Mouse (Mus musculus): ENCODE measurements around the gene Vmn2r38.
"Not testable (repeated sequence)": the region's sequence is repeated elsewhere in the genome, so short reads cannot be mapped to it uniquely, and the experiment has no call there.

Vmn2r38 gene

GRCm38 (mm10) chr7:9097781-9098180 lies at the start of gene Vmn2r38:
Gene Vmn2r38, minus strand, starts transcription at chr7:9097881.
- DNase-seq (ENCODE audit: extremely low spot score, low read depth, low spot score) = not testable (repeated sequence)

GRCm38 (mm10) chr7:9065353-9065752 lies 32.3 kb downstream of the Vmn2r38 start:
- not testable (repeated sequence) for DNase-seq (ENCODE audit: extremely low spot score, low read depth, low spot score)

DNA sequence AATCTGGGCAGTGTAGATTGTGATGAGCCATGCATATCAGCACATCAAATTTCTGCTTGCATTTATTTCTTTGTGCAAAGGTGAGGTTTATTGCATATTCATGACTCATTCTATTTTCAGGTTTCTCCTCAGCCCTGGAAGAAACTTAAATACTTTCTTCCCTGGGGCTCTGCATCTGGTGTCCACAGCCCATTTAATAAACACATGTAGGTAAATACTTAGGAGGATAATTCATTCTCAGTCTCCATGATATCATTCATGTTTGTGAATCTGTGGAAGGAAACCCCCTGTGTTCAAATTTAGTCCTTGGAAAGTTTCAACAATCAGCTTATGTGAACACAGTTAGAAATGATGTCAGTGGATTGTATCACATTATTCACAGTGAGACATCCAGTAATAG lies 67.0 kb downstream of the Vmn2r38 start, which contains the start of gene Vmn2r39:
TSS of gene Vmn2r39 (minus strand) at position 101 of the 400 bp plus-strand sequence.
- DNase-seq (ENCODE audit: extremely low spot score, low read depth, low spot score) = not testable (repeated sequence)

Data from hindlimb bud, embryonic 11.5 days (tissue).